Mouse (Mus musculus) spleen, adult 2 months (tissue): Measurements from ENCODE around the gene Actr8. TPM values are rescaled to one million over a fixed set of nuclear protein-coding genes. Genes with fewer than 3 reads are reported as not detected.
A peak's percentile ranks its signal among the peaks of the same experiment; 100 is the strongest.

Experiments used
- DNase-seq, 2 experiments: peaks; one replicate each; pipeline versions ENCODE4 v3.0.0 to v3.0.0-alpha.2; 2012 to 2021; ENCODE audit warnings: low spot score in 2 of 2, low read depth in 1 of 2
- H3K27ac ChIP-seq: fragments of 200-500 bp; 2 replicates; pipeline ENCODE4 v1.5.1; 2012; ENCODE audit warnings: low read length, inconsistent platforms; ENCODE audit not compliant: insufficient read depth
- H3K27me3 ChIP-seq: fragments of 200-500 bp; 2 replicates; pipeline ENCODE4 v1.6.1; 2012; ENCODE audit warnings: mild to moderate bottlenecking, moderate library complexity, low read length, inconsistent platforms; ENCODE audit not compliant: control insufficient read depth, insufficient read depth
- H3K36me3 ChIP-seq: fragments of 200-500 bp; 2 replicates; pipeline ENCODE4 v1.6.1; 2012; ENCODE audit warnings: mild to moderate bottlenecking, low read length, inconsistent platforms; ENCODE audit not compliant: control insufficient read depth, insufficient read depth
- H3K4me1 ChIP-seq: fragments of 200-500 bp; 2 replicates; pipeline ENCODE4 v1.6.1; 2011; ENCODE audit warnings: inconsistent platforms; ENCODE audit not compliant: control insufficient read depth, insufficient read depth, insufficient read length
- H3K4me3 ChIP-seq: fragments of 200-500 bp; 2 replicates; pipeline ENCODE4 v1.5.1; 2011; ENCODE audit warnings: mild to moderate bottlenecking, inconsistent platforms; ENCODE audit not compliant: insufficient read depth, insufficient read length; ENCODE audit errors: extremely low read depth
- CTCF ChIP-seq: fragments of 200-500 bp; IDR thresholded peaks from 2 replicates; pipeline ENCODE4 v1.5.1; 2011; ENCODE audit warnings: mild to moderate bottlenecking, inconsistent platforms; ENCODE audit not compliant: insufficient read depth, insufficient read length, insufficient replicate concordance; ENCODE audit errors: extremely low read depth
- POLR2A ChIP-seq: fragments of 200-500 bp; IDR thresholded peaks from 2 replicates; pipeline ENCODE4 v1.6.1; 2011; ENCODE audit warnings: low read depth, low read length, inconsistent platforms
- WGBS: fragments of 180-500 bp; shearing (Covaris S2); methylation state at CpG from one replicate; pipeline ENCODE4 v1.1.7; 2018; 5-methylcytosine and 5-hydroxymethylcytosine counted together
- polyA plus RNA-seq: library from polyadenylated mRNA; depleted of rRNA; stranded (reverse); fragments of >200 nt; gene quantifications from 2 replicates; pipeline ENCODE4 v1.2.3, GENCODE M21; 2012

Actr8 gene
- polyA plus RNA-seq, 1 experiment, result 14.1 TPM

DNA sequence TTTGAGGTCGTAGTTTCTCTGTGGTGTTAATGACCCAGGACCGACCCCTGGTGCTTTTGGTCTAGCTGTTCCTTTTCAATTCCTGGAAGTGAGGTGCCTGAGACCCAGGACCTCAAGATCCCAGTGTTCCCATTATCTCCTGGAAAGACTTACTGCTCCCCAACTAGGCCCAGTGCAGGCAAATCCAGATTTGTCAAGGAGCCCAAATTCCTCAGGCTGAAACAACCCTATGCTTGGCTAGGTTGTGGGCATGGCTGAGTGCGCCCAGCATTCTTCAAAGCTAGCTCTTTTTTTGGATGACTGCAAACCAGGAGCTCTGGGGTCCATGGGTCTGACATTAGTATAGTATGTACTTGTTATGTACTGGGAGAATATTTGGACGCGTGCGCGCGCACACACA is 41.2 kb downstream of the Actr8 start:
- no peak overlapping the region for H3K27ac ChIP-seq
- 87% methylated on average over 8 of the region's 8 CpGs for WGBS
- DNase-seq, result no peak
- H3K4me1 ChIP-seq, result peaks cover 7% of the 10 kb centered on the region; the same call in 1 of the 2 replicates
- H3K36me3 ChIP-seq, result no peaks in the 10 kb centered on the region
- H3K4me3 ChIP-seq, result no peak overlapping the region
- TF ChIP-seq POLR2A (no peak), CTCF (no peak)
- H3K27me3 ChIP-seq, result no peaks in the 10 kb centered on the region

DNA sequence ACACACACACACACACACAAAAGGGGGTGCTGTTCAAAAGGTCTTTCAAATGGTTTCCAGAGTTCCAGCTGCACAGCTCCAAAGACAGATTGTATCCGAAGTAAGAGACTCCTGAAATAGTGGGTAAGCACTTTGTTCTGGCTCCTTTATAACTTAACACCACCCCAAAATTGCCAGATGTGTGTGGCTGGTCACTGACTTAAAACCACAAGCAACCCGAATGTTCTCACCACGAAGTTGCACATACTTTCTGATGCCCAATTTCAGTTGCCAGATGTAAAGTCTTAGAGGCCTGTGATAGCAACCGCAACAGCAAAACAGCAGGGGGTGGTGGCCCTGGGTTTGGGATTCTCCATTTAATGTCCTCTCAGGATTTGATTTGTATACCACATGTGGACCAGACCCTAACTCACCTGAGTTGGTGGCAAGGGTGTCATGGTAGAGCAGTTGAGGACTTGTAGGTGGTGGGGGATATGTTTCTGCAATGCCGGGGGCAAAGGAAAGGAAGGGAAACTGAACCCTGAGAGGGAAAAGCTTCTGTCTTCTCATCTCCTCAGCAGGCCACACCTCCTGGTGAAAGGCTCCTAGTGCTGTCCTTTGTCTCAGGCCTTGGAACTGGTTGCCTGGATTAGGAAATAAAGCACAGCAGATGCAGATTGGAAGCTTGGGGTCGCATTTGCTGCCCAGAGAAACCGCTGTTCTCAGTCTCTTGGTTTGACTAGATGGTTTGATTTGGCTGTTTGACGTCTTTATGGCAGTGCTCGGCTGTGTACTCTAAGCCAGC is 41.8 kb downstream of the Actr8 start:
- Histone ChIP-seq H3K27ac (no peak overlapping the region), H3K36me3 (no peaks in the 10 kb centered on the region), H3K4me3 (no peak overlapping the region), H3K27me3 (no peaks in the 10 kb centered on the region), H3K4me1 (peaks cover under 1% of the 10 kb centered on the region; the same call in 1 of the 2 replicates)
- no peak for DNase-seq
- 50% methylated on average over 9 of the region's 9 CpGs for WGBS
- TF ChIP-seq CTCF, result no peak
- no peak for TF ChIP-seq POLR2A

DNA sequence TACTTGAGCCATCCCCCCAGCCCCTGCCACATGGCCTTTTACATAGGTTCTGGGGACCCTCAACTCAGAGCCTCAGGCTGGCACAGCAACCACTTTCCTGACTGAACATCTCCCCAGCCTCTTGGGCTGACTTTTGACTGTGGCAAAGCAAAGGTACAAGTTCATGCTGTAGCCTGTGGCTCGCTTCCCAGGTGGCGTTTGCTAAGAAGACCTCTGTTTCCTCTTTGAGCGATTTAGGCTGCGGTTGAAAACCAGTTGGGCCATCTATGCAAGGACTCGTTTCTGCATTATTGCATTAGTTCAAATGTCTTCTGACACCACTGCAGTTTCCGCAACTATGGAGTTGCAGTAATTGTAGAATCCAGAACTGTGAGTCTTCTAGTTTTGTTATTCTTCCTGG is 44.3 kb downstream of the Actr8 start:
- TF ChIP-seq CTCF (no peak), POLR2A (no peak)
- 31% methylated on average over 6 of the region's 6 CpGs for WGBS
- no peak for DNase-seq
- Histone ChIP-seq H3K27me3 (no peaks in the 10 kb centered on the region), H3K36me3 (no peaks in the 10 kb centered on the region), H3K4me3 (no peak overlapping the region), H3K4me1 (no peaks in the 10 kb centered on the region), H3K27ac (no peak overlapping the region)

DNA sequence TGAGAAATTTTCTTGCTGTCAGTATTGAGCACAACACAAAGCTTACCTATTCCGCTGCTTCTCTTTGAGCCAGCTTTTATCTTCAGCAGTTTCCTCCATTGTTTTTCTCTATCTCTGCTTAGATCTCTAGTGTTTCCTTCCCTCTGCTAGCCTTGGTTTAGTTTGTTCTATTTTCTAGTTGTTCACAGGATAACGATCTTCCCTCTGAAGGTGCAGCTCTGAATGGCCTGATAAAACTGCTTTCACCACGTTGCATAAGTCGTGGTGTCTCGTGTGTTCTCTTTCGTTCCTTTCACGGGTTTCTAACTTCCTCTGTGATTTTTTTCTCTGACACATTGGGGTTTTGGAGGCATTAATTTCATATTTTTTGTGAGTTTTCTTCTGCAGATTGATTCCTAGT is 46.2 kb downstream of the Actr8 start:
- no peak for TF ChIP-seq POLR2A
- no peaks in the 10 kb centered on the region for H3K36me3 ChIP-seq
- DNase-seq, result peak in 1 of 2 experiments; percentile 9
- 9% methylated on average over 7 of the region's 7 CpGs for WGBS
- no peak overlapping the region for H3K27ac ChIP-seq
- H3K27me3 ChIP-seq, result no peaks in the 10 kb centered on the region
- no peak overlapping the region for H3K4me3 ChIP-seq
- no peaks in the 10 kb centered on the region for H3K4me1 ChIP-seq

DNA sequence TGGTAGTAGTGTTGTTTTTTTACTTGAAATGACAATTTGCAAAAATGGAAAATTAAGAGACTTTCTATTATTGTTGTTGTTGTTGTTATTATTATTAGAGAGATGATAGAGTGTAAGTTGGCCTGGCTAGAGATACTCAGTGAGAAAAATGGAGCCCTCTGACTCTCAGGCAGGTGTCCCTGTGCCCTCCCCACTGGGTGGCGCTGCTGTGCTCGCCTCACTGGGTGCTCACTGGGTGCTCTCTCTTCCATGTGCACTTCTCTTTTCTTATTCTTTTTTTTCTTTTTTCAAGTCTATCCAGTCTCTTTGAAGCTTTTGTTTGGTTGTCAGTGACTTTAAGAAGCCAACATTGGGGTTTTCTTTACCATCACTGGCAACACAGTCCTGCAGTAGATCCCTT is 49.2 kb downstream of the Actr8 start:
- H3K4me1 ChIP-seq, result no peaks in the 10 kb centered on the region
- H3K27me3 ChIP-seq, result no peaks in the 10 kb centered on the region
- H3K36me3 ChIP-seq, result no peaks in the 10 kb centered on the region
- H3K4me3 ChIP-seq, result no peak overlapping the region
- H3K27ac ChIP-seq, result no peak overlapping the region
- peak; percentile 15 for DNase-seq
- 66% methylated on average over 2 of the region's 2 CpGs for WGBS
- TF ChIP-seq POLR2A, result no peak
- peak; percentile 57; the same call in 1 of the 2 replicates for TF ChIP-seq CTCF

DNA sequence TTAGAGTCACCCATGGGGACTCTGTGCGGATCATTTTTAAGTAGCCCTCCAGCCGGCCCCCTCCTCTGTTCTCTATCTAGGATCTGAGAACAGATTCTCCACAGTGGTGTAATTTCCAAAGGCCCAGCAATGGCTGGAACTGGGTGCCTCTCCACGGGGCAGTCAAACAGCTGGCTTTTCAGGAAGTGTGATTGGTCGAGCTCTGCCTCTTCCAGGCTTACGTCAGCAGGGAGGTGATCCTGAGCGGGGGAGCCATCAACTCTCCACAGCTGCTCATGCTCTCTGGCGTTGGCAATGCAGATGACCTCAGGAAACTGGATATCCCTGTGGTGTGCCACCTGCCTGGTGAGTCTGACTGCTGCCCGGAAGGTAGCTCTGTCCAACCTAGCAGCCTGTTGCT is 55.3 kb downstream of the Actr8 start:
- H3K36me3 ChIP-seq, result no peaks in the 10 kb centered on the region
- H3K4me1 ChIP-seq, result no peaks in the 10 kb centered on the region
- no peak for DNase-seq
- H3K27me3 ChIP-seq, result no peaks in the 10 kb centered on the region
- TF ChIP-seq POLR2A, result no peak
- TF ChIP-seq CTCF, result no peak
- H3K4me3 ChIP-seq, result no peak overlapping the region
- 61% methylated on average over 8 of the region's 8 CpGs for WGBS
- H3K27ac ChIP-seq, result no peak overlapping the region

DNA sequence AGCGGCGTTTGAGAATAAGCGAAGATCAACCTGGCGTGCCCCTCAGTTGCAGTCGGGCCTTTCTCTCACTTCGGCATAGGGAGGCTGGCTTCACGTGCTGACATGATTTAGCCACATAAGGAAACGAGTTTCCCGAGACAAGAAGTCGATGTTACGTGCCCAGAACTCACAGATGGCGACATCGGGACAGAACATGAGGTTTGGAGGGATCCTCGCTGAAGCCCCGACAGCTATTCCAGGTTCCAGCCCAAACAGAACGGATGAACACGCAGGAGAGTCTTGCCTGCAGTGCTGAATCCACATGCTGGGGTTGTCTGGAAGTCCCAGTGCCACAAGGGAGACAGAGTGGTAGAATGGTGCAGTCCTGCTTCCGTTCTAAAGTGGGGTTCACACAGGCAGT is 60.3 kb downstream of the Actr8 start:
- Histone ChIP-seq H3K4me1 (no peaks in the 10 kb centered on the region), H3K27ac (no peak overlapping the region), H3K36me3 (no peaks in the 10 kb centered on the region), H3K27me3 (no peaks in the 10 kb centered on the region), H3K4me3 (no peak overlapping the region)
- TF ChIP-seq POLR2A (no peak), CTCF (no peak)
- WGBS, result 90% methylated on average over 18 of the region's 18 CpGs
- DNase-seq, result no peak
